ENCODE assay signal across 22 mouse cellular contexts in the genomic region with DNA sequence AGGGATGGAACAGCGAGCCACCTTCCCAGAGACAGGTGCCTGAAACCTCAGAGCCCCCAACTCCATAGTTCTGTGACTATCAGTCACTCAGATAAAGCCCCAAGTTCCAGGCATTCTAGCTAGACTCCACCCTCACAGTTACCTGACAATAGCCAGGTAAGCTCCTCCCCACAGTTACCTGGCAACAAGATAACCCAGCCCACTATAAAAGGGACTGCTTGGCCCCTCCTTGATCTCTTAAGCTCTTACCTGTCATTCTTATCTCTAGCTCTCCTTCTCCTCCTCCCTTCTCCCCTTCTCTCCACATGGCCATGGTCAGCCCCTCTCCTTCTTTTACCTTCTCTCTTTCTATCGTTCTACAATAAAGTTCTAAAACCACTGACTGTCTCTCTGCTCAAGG.
"Had no signal": no experiment of that assay in that cellular context is flagged by ENCODE, and none has a peak within 500 bp of the region (broad histone marks: within the 10 kb centered on the region; RNA-seq: fewer than 3 reads in every experiment).

No protein-coding gene starts in this region.

- H3K27ac ChIP-seq: layer of hippocampus, adult 2 months; limb, embryonic 10.5 days; limb, embryonic 13.5 days; liver, embryonic 12.5 days; liver, embryonic 15.5 days; lung, embryonic 15.5 days; midbrain, embryonic 10.5 days; midbrain, embryonic 13.5 days had no signal

- H3K9me3 ChIP-seq: limb, embryonic 10.5 days; limb, embryonic 13.5 days; liver, embryonic 12.5 days; liver, embryonic 15.5 days; lung, embryonic 15.5 days; megakaryocyte, embryonic 14.5 days; midbrain, embryonic 10.5 days; midbrain, embryonic 13.5 days had no signal

- H3K4me3 ChIP-seq: layer of hippocampus, adult 2 months; limb, embryonic 10.5 days; limb, embryonic 13.5 days; liver, embryonic 12.5 days; liver, embryonic 15.5 days; lung, embryonic 15.5 days; megakaryocyte, embryonic 14.5 days; midbrain, embryonic 10.5 days; midbrain, embryonic 13.5 days had no signal

- DNase-seq: kidney, adult 18-20 months; kidney, adult 9 months; kidney, postnatal 14 days; kidney, postnatal 4 days; layer of hippocampus, adult 9-11 months; liver; lung, adult 18-20 months; lung, postnatal 10 days; lung, postnatal 36 days; thymus, adult 2 months; thymus, postnatal 14 days; thymus, postnatal 4 days had no signal

- H3K9ac ChIP-seq: limb, embryonic 13.5 days; liver, embryonic 12.5 days; liver, embryonic 15.5 days; lung, embryonic 15.5 days; midbrain, embryonic 13.5 days had no signal

- H3K36me3 ChIP-seq: limb, embryonic 10.5 days; limb, embryonic 13.5 days; liver, embryonic 12.5 days; liver, embryonic 15.5 days; lung, embryonic 15.5 days; midbrain, embryonic 10.5 days; midbrain, embryonic 13.5 days had no signal

- H3K4me1 ChIP-seq: limb, embryonic 10.5 days; limb, embryonic 13.5 days; liver, embryonic 12.5 days; liver, embryonic 15.5 days; lung, embryonic 15.5 days; megakaryocyte, embryonic 14.5 days; midbrain, embryonic 10.5 days; midbrain, embryonic 13.5 days had no signal

- ATAC-seq: liver, embryonic 12.5 days; midbrain, embryonic 13.5 days; midbrain, embryonic 16.5 days had no signal

- H3K27me3 ChIP-seq: limb, embryonic 13.5 days; liver, embryonic 12.5 days; liver, embryonic 15.5 days; lung, embryonic 15.5 days; megakaryocyte, embryonic 14.5 days; midbrain, embryonic 13.5 days had no signal

- H3K4me2 ChIP-seq: limb, embryonic 13.5 days; liver, embryonic 12.5 days; liver, embryonic 15.5 days; lung, embryonic 15.5 days; midbrain, embryonic 13.5 days had no signal
